Mouse (Mus musculus) urinary bladder, postnatal 25 days (tissue): ENCODE measurements at regions not wholly inside any gene's neighbourhood (a gene's known extent, or its start where the extent isn't known, plus 50 kb on each side); places are given as distances from the start of the nearest gene placed in this dataset.
A peak's percentile ranks its signal among the peaks of the same experiment; 100 is the strongest.

Source experiments
- DNase-seq: peaks from one replicate; pipeline ENCODE4 v3.0.0; 2022; ENCODE audit warnings: low spot score

GRCm38 (mm10) chr5:64499131-64499530, 304.1 kb upstream of the Klf3 start:
- DNase-seq: no peak

GRCm38 (mm10) chr5:64500413-64500812, 302.8 kb upstream of the Klf3 start:
- no peak for DNase-seq

- DNase-seq: no peak
Observed at GRCm38 (mm10) chr5:64500866-64501265, 302.3 kb upstream of the Klf3 start.

- no peak for DNase-seq
Observed at GRCm38 (mm10) chr5:64501746-64502145, 301.4 kb upstream of the Klf3 start.

- DNase-seq: peak; percentile 49
Observed at GRCm38 (mm10) chr5:64503514-64503913, 299.7 kb upstream of the Klf3 start.

- no peak for DNase-seq
Observed at GRCm38 (mm10) chr5:64504507-64504906, 298.7 kb upstream of the Klf3 start.

GRCm38 (mm10) chr5:64505227-64505834, 297.9 kb upstream of the Klf3 start:
- DNase-seq: peak; percentile 57

GRCm38 (mm10) chr5:64505835-64506600, 297.2 kb upstream of the Klf3 start:
- peak; percentile 88 for DNase-seq

GRCm38 (mm10) chr5:64508565-64508964, 294.6 kb upstream of the Klf3 start:
- DNase-seq: no peak

GRCm38 (mm10) chr5:64513155-64513945, 289.8 kb upstream of the Klf3 start:
- DNase-seq: no peak

GRCm38 (mm10) chr5:64516115-64516665, 287.0 kb upstream of the Klf3 start:
- DNase-seq: no peak

- no peak for DNase-seq
Observed at GRCm38 (mm10) chr5:64517241-64517640, 285.9 kb upstream of the Klf3 start.

- no peak for DNase-seq
Observed at GRCm38 (mm10) chr5:64517835-64518234, 285.4 kb upstream of the Klf3 start.

- no peak for DNase-seq
Observed at GRCm38 (mm10) chr5:64519036-64519435, 284.2 kb upstream of the Klf3 start.

- no peak for DNase-seq
Observed at GRCm38 (mm10) chr5:64519731-64520130, 283.5 kb upstream of the Klf3 start.

GRCm38 (mm10) chr5:64521401-64521800, 281.8 kb upstream of the Klf3 start:
- DNase-seq: no peak

GRCm38 (mm10) chr5:64521969-64522368, 281.2 kb upstream of the Klf3 start:
- DNase-seq: no peak

- DNase-seq: no peak
Observed at GRCm38 (mm10) chr5:64526521-64526920, 276.7 kb upstream of the Klf3 start.

GRCm38 (mm10) chr5:64527962-64528361, 275.2 kb upstream of the Klf3 start:
- DNase-seq: no peak

GRCm38 (mm10) chr5:64534371-64534770, 268.8 kb upstream of the Klf3 start:
- no peak for DNase-seq

- no peak for DNase-seq
Observed at GRCm38 (mm10) chr5:64534947-64535346, 268.2 kb upstream of the Klf3 start.

- no peak for DNase-seq
Observed at GRCm38 (mm10) chr5:64535546-64535945, 267.6 kb upstream of the Klf3 start.
